Mouse (Mus musculus) myocyte (in vitro differentiated cells): ENCODE data around the gene Acox1.

Experiments
- E2F4 ChIP-seq: IDR thresholded peaks from one replicate; pipeline ENCODE4 v1.6.1; 2011; ENCODE audit warnings: mild to moderate bottlenecking, control low read depth, moderate library complexity; ENCODE audit not compliant: insufficient read depth
- MAX ChIP-seq: IDR thresholded peaks from one replicate; pipeline ENCODE4 v1.6.1; 2011; ENCODE audit warnings: low read depth, mild to moderate bottlenecking, control low read depth
- MYOD1 ChIP-seq, 3 experiments: IDR thresholded peaks; one replicate each; pipeline ENCODE4 v1.6.1; 2011; ENCODE audit warnings: control low read depth in 2 of 3, low read depth in 2 of 3, mild to moderate bottlenecking in 2 of 3, moderate library complexity in 1 of 3; ENCODE audit not compliant: insufficient read length in 2 of 3, control insufficient read depth in 1 of 3
- MYOG ChIP-seq, 3 experiments: IDR thresholded peaks; one replicate each; pipeline ENCODE4 v1.6.1; 2011; ENCODE audit warnings: control low read depth in 2 of 3, low read depth in 2 of 3, mild to moderate bottlenecking in 2 of 3; ENCODE audit not compliant: insufficient read length in 2 of 3, control insufficient read depth in 1 of 3, insufficient read depth in 1 of 3
- POLR2A ChIP-seq: IDR thresholded peaks from one replicate; pipeline ENCODE4 v1.6.1; 2011; ENCODE audit warnings: low read depth, mild to moderate bottlenecking, control low read depth, moderate library complexity; ENCODE audit not compliant: insufficient read length
- POLR2AphosphoS2 ChIP-seq: IDR thresholded peaks from one replicate; pipeline ENCODE4 v1.6.1; 2011; ENCODE audit warnings: low read depth, control low read depth; ENCODE audit not compliant: insufficient read length
- REST ChIP-seq: IDR thresholded peaks from one replicate; pipeline ENCODE4 v1.6.1; 2011; ENCODE audit warnings: mild to moderate bottlenecking, control low read depth, moderate library complexity; ENCODE audit not compliant: insufficient read depth, insufficient read length
- SRF ChIP-seq: IDR thresholded peaks from one replicate; pipeline ENCODE4 v1.6.1; 2011; ENCODE audit warnings: low read depth; ENCODE audit not compliant: control insufficient read depth, insufficient read length
- TCF3 ChIP-seq: IDR thresholded peaks from one replicate; pipeline ENCODE4 v1.6.1; 2011; ENCODE audit warnings: low read depth, control low read depth; ENCODE audit not compliant: insufficient read length
- USF1 ChIP-seq: IDR thresholded peaks from one replicate; pipeline ENCODE4 v1.6.1; 2011; ENCODE audit warnings: low read depth, mild to moderate bottlenecking, control low read depth, moderate library complexity

GRCm38 (mm10) chr11:116138096-116138467 is 60.8 kb downstream of the Acox1 start:
- TF ChIP-seq MAX (no peak), POLR2A (no peak), REST (no peak), POLR2AphosphoS2 (no peak), MYOG (IDR thresholded peaks at IDR 0.05; ENCODE audit: control insufficient read depth in 1 of 3, insufficient read depth in 1 of 3, insufficient read length in 2 of 3, low read depth in 2 of 3) (no peak), USF1 (no peak), TCF3 (no peak), SRF (no peak), E2F4 (no peak), MYOD1 (IDR thresholded peaks at IDR 0.05; ENCODE audit: control insufficient read depth in 1 of 3, insufficient read length in 2 of 3, low read depth in 2 of 3) (no peak)
